8 mouse cellular contexts compared by ENCODE assay signal in genomic region chrX:16998578-16998977, GRCm38 (mm10).
DNase-seq lines count a peak whose midpoint lies in the region; ATAC-seq and TF ChIP-seq lines count a peak whose summit lies in the region.

No protein-coding gene starts in this region.

- H3K4me2 ChIP-seq in forebrain, postnatal 0 days (ENCODE audit: low read depth): no peak overlapping the region

- no peaks in the 10 kb centered on the region for H3K27me3 ChIP-seq in forebrain, postnatal 0 days (ENCODE audit: insufficient read depth, low read length)

- no peaks in the 10 kb centered on the region for H3K9me3 ChIP-seq in forebrain, postnatal 0 days (ENCODE audit: low read length)

- H3K4me1 ChIP-seq in forebrain, postnatal 0 days (ENCODE audit: insufficient read depth): no peaks in the 10 kb centered on the region

- H3K27ac ChIP-seq in forebrain, postnatal 0 days (ENCODE audit: low read depth, low read length): no peak overlapping the region

- intact Hi-C loops in left cerebral cortex, postnatal 4 days (cut with DNase I): no loop called here
- intact Hi-C loops in left cerebral cortex, postnatal 25 days (cut with DNase I): no loop called here

- H3K9ac ChIP-seq in forebrain, postnatal 0 days: no peak overlapping the region

- no peak for TF ChIP-seq CTCF in forebrain, postnatal 0 days (IDR thresholded peaks at IDR 0.05; ENCODE audit: low read depth)

- no peaks in the 10 kb centered on the region for H3K36me3 ChIP-seq in forebrain, postnatal 0 days (ENCODE audit: insufficient read depth)

- peak; percentile 47 for ATAC-seq in forebrain, postnatal 0 days

- H3K4me3 ChIP-seq in forebrain, postnatal 0 days (ENCODE audit: low read depth, low read length): no peak overlapping the region

- peak; percentile 81 for DNase-seq in left cerebral cortex, postnatal 4 days
- no peak for DNase-seq in left cerebral cortex, postnatal 25 days (ENCODE audit: low spot score in 2 of 2)
- DNase-seq in adrenal gland, postnatal 10 days: peak; percentile 60
- DNase-seq in forebrain, postnatal 0 days: no peak
- DNase-seq in kidney, postnatal 4 days: peak; percentile 83 to 86
- DNase-seq in retina, postnatal 1 day: peak; percentile 87
- DNase-seq in layer of hippocampus, adult 11-12 months (ENCODE audit: low spot score): no peak
- DNase-seq in layer of hippocampus, adult 8-10 months (ENCODE audit: low spot score in 2 of 2): no peak

- 28% methylated on average over 5 of the region's 5 CpGs for WGBS in forebrain, postnatal 0 days

Comparison
In these comparisons a context has a peak if more than half of its experiments do, and no peak if none do; other contexts are left out.
1. DNase-seq: peak in left cerebral cortex, postnatal 4 days (single experiment), adrenal gland, postnatal 10 days (single experiment), kidney, postnatal 4 days (2 of 2) and retina, postnatal 1 day (single experiment); none in left cerebral cortex, postnatal 25 days (0 of 2), forebrain, postnatal 0 days (single experiment), layer of hippocampus, adult 11-12 months (single experiment) and layer of hippocampus, adult 8-10 months (0 of 2).